Mouse (Mus musculus) lung, embryonic 15.5 days (tissue): ENCODE results near the gene Tmod2. TPM values are rescaled to one million over a fixed set of nuclear protein-coding genes. Genes with fewer than 3 reads are reported as not detected.
"Not testable (repeated sequence)": the region's sequence is repeated elsewhere in the genome, so short reads cannot be mapped to it uniquely, and the experiment has no call there.

Experiments used
- ATAC-seq: fragments of 200-750 bp; cut with Nextera tagmentation; 2 replicates; pipeline ENCODE4 v1.8.0; 2017; ENCODE audit warnings: moderate number of reproducible peaks, borderline replicate concordance; ENCODE audit not compliant: low FRiP score, low TSS enrichment; ENCODE audit errors: extremely low read depth
- H3K27ac ChIP-seq: fragments of 300-500 bp; sonication (generic); 2 replicates; pipeline ENCODE4 v1.5.1; 2015; ENCODE audit warnings: moderate library complexity, mild to moderate bottlenecking, inconsistent platforms
- H3K27me3 ChIP-seq: fragments of 300-500 bp; sonication (generic); 2 replicates; pipeline ENCODE4 v1.6.1; 2015; ENCODE audit warnings: inconsistent platforms
- H3K36me3 ChIP-seq: fragments of 300-500 bp; sonication (generic); 2 replicates; pipeline ENCODE4 v1.6.1; 2015; ENCODE audit warnings: inconsistent platforms
- H3K4me1 ChIP-seq: fragments of 300-500 bp; sonication (generic); 2 replicates; pipeline ENCODE4 v1.6.1; 2015; ENCODE audit warnings: inconsistent platforms
- H3K4me2 ChIP-seq: fragments of 300-500 bp; sonication (generic); 2 replicates; pipeline ENCODE4 v1.6.1; 2015; ENCODE audit warnings: inconsistent platforms, mild to moderate bottlenecking, moderate library complexity
- H3K4me3 ChIP-seq: fragments of 300-500 bp; sonication (generic); 2 replicates; pipeline ENCODE4 v1.5.1; 2015; ENCODE audit warnings: mild to moderate bottlenecking, inconsistent platforms
- H3K9ac ChIP-seq: fragments of 300-500 bp; sonication (generic); 2 replicates; pipeline ENCODE4 v1.6.1; 2015; ENCODE audit warnings: inconsistent platforms
- H3K9me3 ChIP-seq: fragments of 300-500 bp; sonication (generic); 2 replicates; pipeline ENCODE4 v1.6.1; 2016; ENCODE audit warnings: inconsistent platforms
- WGBS: fragments of 180-500 bp; shearing (Covaris S2); methylation state at CpG from one replicate; pipeline ENCODE4 v1.1.7; 2015; 5-methylcytosine and 5-hydroxymethylcytosine counted together
- polyA plus RNA-seq: library from polyadenylated mRNA; unstranded; fragments of >200 nt; fragmentation: Nextera tagmentation; extraction: Ambion mirVana; gene quantifications from 2 replicates; pipeline ENCODE4 v1.2.1, GENCODE M21; 2015

Gene Tmod2
- polyA plus RNA-seq, 1 experiment from 2014 or later = 10.1 TPM

DNA sequence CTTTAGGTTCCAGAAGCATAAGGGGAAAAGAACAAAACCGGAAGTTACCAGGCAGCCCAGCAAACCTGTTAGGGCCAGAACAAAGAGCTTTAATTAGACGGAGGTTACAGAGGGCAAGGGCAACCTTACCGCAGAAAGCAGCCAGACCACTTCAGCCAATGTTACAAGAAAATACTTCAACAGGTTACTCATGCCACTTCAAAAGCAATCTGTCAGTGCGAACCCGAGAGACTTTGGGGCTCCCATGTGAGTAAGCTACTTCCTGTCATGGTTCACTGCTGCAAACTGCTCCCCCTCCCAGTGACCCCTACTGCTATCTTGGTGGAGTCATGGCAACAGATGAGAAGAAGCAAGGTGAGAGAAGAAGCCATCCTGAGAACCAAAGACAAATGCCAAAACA is 69.6 kb downstream of the Tmod2 start:
- peak overlapping the region; percentile 4; the same call in 1 of the 2 replicates for H3K4me2 ChIP-seq
- ATAC-seq = no peak
- H3K36me3 ChIP-seq = no peaks in the 10 kb centered on the region
- no peaks in the 10 kb centered on the region for H3K27me3 ChIP-seq
- peaks cover 36% of the 10 kb centered on the region for H3K4me1 ChIP-seq
- H3K9ac ChIP-seq = no peak overlapping the region
- peak overlapping the region; percentile 59 for H3K27ac ChIP-seq
- 10% methylated on average over 5 of the region's 5 CpGs for WGBS
- H3K9me3 ChIP-seq = no peaks in the 10 kb centered on the region
- no peak overlapping the region for H3K4me3 ChIP-seq

DNA sequence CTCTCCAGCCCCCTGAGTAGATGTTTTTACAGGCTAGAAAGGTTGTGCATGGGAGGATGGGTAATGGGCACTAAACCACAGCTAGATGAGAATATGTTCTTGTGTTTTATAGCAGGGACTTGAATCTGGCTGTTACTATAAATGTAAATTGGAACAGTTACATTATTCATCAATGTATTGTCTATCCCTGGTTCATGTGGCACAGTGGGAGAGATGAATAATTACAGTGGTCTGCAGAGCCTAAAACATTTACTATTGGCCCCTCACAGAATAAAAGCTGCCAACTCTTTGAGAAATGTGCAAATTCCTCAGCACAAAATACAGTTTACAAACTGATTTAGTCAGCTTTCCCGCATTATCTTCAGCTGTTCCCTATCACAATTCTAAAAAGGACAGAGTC is 74.7 kb downstream of the Tmod2 start:
- Histone ChIP-seq H3K36me3 (peaks cover 5% of the 10 kb centered on the region), H3K9me3 (no peaks in the 10 kb centered on the region), H3K4me3 (no peak overlapping the region), H3K27ac (no peak overlapping the region), H3K27me3 (no peaks in the 10 kb centered on the region), H3K4me2 (no peak overlapping the region), H3K4me1 (peaks cover 13% of the 10 kb centered on the region), H3K9ac (no peak overlapping the region)
- ATAC-seq = no peak
- 81% methylated on average over 1 of the region's 1 CpGs for WGBS

- no peak overlapping the region for H3K4me3 ChIP-seq
- H3K4me2 ChIP-seq = no peak overlapping the region
- no peak; the same call in 1 of the 2 replicates for ATAC-seq
- no peaks in the 10 kb centered on the region for H3K4me1 ChIP-seq
- no peaks in the 10 kb centered on the region for H3K27me3 ChIP-seq
- no peaks in the 10 kb centered on the region for H3K9me3 ChIP-seq
- H3K27ac ChIP-seq = no peak overlapping the region
- 84% methylated on average over 8 of the region's 8 CpGs for WGBS
- H3K9ac ChIP-seq = no peak overlapping the region
- H3K36me3 ChIP-seq = peaks cover 12% of the 10 kb centered on the region
Measured at GRCm38 (mm10) chr9:75534431-75534962, 76.6 kb downstream of the Tmod2 start.

- H3K9me3 ChIP-seq, ATAC-seq, H3K4me1 ChIP-seq, H3K4me3 ChIP-seq, H3K27ac ChIP-seq, H3K4me2 ChIP-seq, H3K27me3 ChIP-seq, H3K9ac ChIP-seq: not testable (repeated sequence)
- whole genome bisulfite sequencing = 79% methylated on average over 9 of the region's 9 CpGs
- peaks cover 23% of the 10 kb centered on the region for H3K36me3 ChIP-seq
Measured at GRCm38 (mm10) chr9:75532989-75533388, 78.1 kb downstream of the Tmod2 start.

DNA sequence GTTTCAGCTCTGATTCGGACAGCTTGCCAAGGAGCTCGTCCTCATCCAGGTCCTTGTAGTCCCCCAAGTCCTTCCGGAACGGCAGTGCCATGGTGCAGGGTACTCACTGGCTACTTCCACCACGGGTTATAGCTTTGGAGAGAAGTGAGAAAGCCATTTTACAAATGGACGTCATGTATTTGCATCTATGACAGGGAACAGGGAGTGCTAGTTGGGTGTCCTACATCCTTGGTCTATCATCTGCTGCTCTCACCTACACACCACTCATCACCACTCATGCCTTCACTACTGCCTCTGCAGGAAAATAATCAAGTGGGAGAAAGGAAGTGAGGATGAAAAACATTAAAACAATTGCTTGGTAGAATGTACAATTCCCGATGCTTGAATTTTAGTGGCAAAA is 78.7 kb downstream of the Tmod2 start:
- no peaks in the 10 kb centered on the region for H3K4me1 ChIP-seq
- 76% methylated on average over 7 of the region's 7 CpGs for WGBS
- ATAC-seq = no peak

DNA sequence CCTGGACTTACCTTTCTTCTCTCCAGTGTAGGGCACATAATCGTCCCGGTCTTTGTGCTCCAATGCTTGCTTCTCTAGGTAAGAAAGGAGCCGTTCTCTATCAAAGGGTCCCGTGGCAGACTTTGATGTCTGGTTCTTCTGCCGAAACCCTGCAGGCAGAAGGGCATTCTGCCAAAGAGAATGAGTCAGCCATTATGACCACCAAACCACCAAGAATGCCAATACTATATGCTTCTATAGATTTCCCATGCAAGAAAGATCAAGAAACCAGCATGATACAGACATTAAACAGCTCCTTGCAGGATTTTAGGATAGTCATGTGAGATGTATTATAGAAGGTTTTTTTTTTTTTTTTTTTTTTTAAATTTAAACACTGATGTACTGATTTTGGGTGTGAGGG is 81.8 kb downstream of the Tmod2 start:
- H3K27ac ChIP-seq = no peak overlapping the region
- H3K4me1 ChIP-seq = no peaks in the 10 kb centered on the region
- no peak for ATAC-seq
- 71% methylated on average over 5 of the region's 5 CpGs for WGBS
- no peak overlapping the region for H3K4me2 ChIP-seq
- no peaks in the 10 kb centered on the region for H3K9me3 ChIP-seq
- no peak overlapping the region for H3K4me3 ChIP-seq
- no peaks in the 10 kb centered on the region for H3K27me3 ChIP-seq
- H3K9ac ChIP-seq = no peak overlapping the region
- peaks cover 28% of the 10 kb centered on the region for H3K36me3 ChIP-seq

More for the DNA sequence above, 78.7 kb downstream of the Tmod2 start:
- Histone ChIP-seq H3K27ac (no peak overlapping the region), H3K27me3 (no peaks in the 10 kb centered on the region), H3K4me2 (no peak overlapping the region), H3K36me3 (peaks cover 24% of the 10 kb centered on the region), H3K4me3 (no peak overlapping the region), H3K9me3 (no peaks in the 10 kb centered on the region), H3K9ac (no peak overlapping the region)

GRCm38 (mm10) chr9:75528096-75528495 is 83.0 kb downstream of the Tmod2 start:
- 95% methylated on average over 9 of the region's 9 CpGs for WGBS
- Histone ChIP-seq H3K4me3 (no peak overlapping the region), H3K27ac (no peak overlapping the region), H3K27me3 (no peaks in the 10 kb centered on the region), H3K36me3 (peaks cover 28% of the 10 kb centered on the region), H3K9ac (no peak overlapping the region), H3K9me3 (no peaks in the 10 kb centered on the region), H3K4me2 (no peak overlapping the region), H3K4me1 (no peaks in the 10 kb centered on the region)
- ATAC-seq = no peak

DNA sequence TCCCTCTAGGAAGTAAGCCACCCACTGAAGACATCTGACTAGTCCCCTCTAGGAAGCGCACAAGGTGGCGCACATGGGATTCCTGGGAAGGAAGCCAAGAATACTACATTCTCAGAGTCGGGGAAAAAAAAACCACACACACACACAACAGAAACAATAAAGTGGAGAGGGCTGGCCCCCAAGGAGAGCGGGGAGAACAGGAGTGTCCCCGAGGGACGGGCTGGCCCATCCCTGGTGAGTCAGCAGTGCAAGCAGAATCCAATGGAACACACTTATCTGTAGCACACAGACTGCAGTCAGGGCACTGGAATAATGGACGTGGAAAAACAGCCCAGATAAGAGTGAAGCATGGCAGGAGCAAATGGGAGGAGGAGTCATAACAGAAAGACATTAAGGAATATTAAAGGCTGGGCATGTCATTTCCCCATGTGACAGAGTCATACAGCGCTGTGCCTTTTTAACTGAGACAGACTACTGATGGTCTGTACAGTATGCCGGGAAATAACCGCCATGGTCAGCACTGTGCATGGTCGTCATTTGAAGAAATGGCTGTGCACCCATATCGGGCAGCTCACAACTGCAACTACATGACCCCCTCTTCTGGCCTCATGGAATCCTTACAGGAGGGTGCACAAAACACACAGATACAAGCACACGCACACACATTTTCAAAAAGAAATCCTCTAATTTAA is 83.6 kb downstream of the Tmod2 start:
- Histone ChIP-seq H3K27me3 (no peaks in the 10 kb centered on the region), H3K9me3 (no peaks in the 10 kb centered on the region), H3K9ac (no peak overlapping the region), H3K27ac (no peak overlapping the region), H3K4me1 (no peaks in the 10 kb centered on the region), H3K4me2 (no peak overlapping the region), H3K36me3 (peaks cover 29% of the 10 kb centered on the region), H3K4me3 (no peak overlapping the region)
- 65% methylated on average over 13 of the region's 13 CpGs for WGBS
- ATAC-seq = peak; percentile 31; the same call in 1 of the 2 replicates

DNA sequence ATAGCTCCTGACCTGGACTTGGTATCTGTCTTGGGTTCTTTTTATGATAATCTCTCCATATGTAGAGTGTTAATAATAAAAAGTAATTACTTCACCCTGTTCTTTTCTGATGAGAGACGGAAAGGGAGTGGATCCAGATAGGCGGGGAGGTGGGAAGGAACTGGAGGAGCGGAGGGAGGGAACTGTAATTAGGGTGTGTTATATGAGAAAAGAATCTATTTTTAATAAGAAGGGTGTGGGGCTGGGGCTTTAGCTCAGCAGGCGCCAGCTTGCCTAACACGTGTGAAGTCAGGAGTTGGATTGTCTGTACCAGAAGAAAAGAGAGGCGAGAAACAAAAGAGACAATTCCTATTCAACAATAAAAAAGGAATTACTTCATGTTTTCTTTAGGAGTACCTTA is 87.5 kb downstream of the Tmod2 start:
- H3K36me3 ChIP-seq = peaks cover 16% of the 10 kb centered on the region; the same call in 1 of the 2 replicates
- H3K27ac ChIP-seq = no peak overlapping the region
- WGBS = 64% methylated on average over 6 of the region's 6 CpGs

GRCm38 (mm10) chr9:75522217-75522616 is 88.9 kb downstream of the Tmod2 start:
- H3K9ac ChIP-seq = no peak overlapping the region
- no peak overlapping the region for H3K27ac ChIP-seq
- ATAC-seq = no peak
- no peak overlapping the region for H3K4me3 ChIP-seq
- 63% methylated on average over 2 of the region's 2 CpGs for WGBS
- no peaks in the 10 kb centered on the region for H3K27me3 ChIP-seq
- H3K4me2 ChIP-seq = no peak overlapping the region
- H3K4me1 ChIP-seq = no peaks in the 10 kb centered on the region
- H3K9me3 ChIP-seq = no peaks in the 10 kb centered on the region
- H3K36me3 ChIP-seq = peaks cover 13% of the 10 kb centered on the region; the same call in 1 of the 2 replicates

More for the DNA sequence above, 87.5 kb downstream of the Tmod2 start:
- no peaks in the 10 kb centered on the region for H3K4me1 ChIP-seq
- H3K9me3 ChIP-seq = no peaks in the 10 kb centered on the region
- ATAC-seq = no peak
- no peak overlapping the region for H3K4me3 ChIP-seq
- no peak overlapping the region for H3K4me2 ChIP-seq
- no peaks in the 10 kb centered on the region for H3K27me3 ChIP-seq
- no peak overlapping the region for H3K9ac ChIP-seq

DNA sequence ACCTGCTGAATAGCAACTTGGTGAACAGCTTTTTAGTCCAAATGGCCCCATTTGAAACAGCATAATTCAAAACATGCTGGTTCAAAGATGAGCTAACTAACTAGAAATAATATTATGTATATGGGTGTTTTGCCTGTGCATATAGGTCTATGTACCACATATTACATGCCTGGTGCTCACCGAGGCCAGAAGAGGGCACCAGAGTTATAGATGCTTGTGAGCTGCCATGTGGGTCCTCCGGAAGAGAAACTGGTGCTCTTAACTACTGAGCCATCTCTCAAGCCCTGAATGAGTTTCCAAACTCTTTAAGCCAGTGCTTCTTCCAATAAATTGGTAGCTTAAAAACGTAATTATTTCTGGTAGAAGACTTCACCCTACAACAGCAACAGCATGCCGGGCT is 89.3 kb downstream of the Tmod2 start:
- ATAC-seq = peak; percentile 52; the same call in 1 of the 2 replicates
- Histone ChIP-seq H3K4me2 (no peak overlapping the region), H3K4me1 (no peaks in the 10 kb centered on the region), H3K27me3 (no peaks in the 10 kb centered on the region), H3K9ac (no peak overlapping the region), H3K27ac (no peak overlapping the region), H3K4me3 (no peak overlapping the region), H3K36me3 (peaks cover 13% of the 10 kb centered on the region; the same call in 1 of the 2 replicates), H3K9me3 (no peaks in the 10 kb centered on the region)
- 53% methylated on average over 4 of the region's 4 CpGs for WGBS

- Histone ChIP-seq H3K9ac (no peak overlapping the region), H3K27ac (no peak overlapping the region), H3K9me3 (no peaks in the 10 kb centered on the region), H3K36me3 (peaks cover 18% of the 10 kb centered on the region), H3K4me2 (no peak overlapping the region), H3K4me1 (no peaks in the 10 kb centered on the region), H3K4me3 (no peak overlapping the region), H3K27me3 (no peaks in the 10 kb centered on the region)
- WGBS = 89% methylated on average over 8 of the region's 8 CpGs
- no peak for ATAC-seq
Measured at GRCm38 (mm10) chr9:75520940-75521339, 90.2 kb downstream of the Tmod2 start.
